Mouse (Mus musculus) cerebellum, adult 18-20 months (tissue): ENCODE measurements at regions not wholly inside any gene's neighbourhood (a gene's known extent, or its start where the extent isn't known, plus 50 kb on each side); places are given as distances from the start of the nearest gene placed in this dataset.

ENCODE experiments used
- DNase-seq, 2 experiments: peaks; one replicate each; pipeline ENCODE4 v3.0.0; 2021

DNA sequence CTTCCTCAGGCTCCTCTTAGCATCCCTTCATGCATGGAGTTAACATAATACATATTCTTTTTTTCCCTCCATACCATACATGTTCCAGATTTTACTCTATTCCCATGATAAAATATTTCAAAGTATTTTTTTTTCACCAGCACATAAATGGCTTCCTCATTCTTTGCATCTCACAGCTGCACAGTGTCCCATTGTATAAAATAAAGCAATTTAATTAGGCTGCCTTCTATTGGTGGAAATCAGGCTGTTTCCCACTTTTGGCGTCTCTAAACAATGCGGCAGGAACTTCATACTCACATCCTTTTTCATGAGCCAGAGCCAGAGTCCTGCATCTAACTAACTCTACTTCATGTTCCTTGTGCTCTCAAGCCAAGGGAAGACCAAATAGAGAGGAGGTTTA is 54.9 kb upstream of the Akap13 start:
- DNase-seq: no peak

DNA sequence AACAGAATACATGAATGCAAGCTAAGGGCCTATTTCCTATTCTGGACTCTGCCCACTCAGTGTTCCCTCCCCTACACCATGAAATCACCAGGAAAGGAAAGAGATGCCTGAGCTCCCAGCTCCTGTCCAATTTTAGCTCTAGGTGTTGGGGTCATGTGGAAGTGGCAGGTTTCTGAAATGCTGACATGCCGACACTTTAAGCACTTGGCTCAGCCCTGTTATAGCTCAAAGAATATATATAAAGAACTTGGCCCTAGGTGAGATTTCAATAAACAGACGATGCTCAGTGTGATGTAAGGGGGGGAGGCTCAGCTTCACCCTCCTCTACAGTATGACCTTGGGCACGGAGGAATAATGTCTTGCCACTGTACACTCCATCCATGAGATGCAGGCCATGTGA is 50.4 kb upstream of the Akap13 start:
- DNase-seq: no peak
